Mouse (Mus musculus): Measurements from ENCODE around the gene Dhx35.

Dhx35 gene

GRCm38 (mm10) chr2:158803575-158803974 is 9.0 kb downstream of the Dhx35 start:
- no peak for DNase-seq (ENCODE audit: low spot score)

GRCm38 (mm10) chr2:158815686-158816085 is 21.1 kb downstream of the Dhx35 start:
- DNase-seq (ENCODE audit: low spot score): no peak

GRCm38 (mm10) chr2:158816239-158816638 is 21.6 kb downstream of the Dhx35 start:
- no peak for DNase-seq (ENCODE audit: low spot score)

- no peak for DNase-seq (ENCODE audit: low spot score)
Measured at GRCm38 (mm10) chr2:158817708-158818107, 23.1 kb downstream of the Dhx35 start.

- no peak for DNase-seq (ENCODE audit: low spot score)
Measured at GRCm38 (mm10) chr2:158828124-158828523, 33.5 kb downstream of the Dhx35 start.

- no peak for DNase-seq (ENCODE audit: low spot score)
Measured at GRCm38 (mm10) chr2:158829746-158830145, 35.1 kb downstream of the Dhx35 start.

- no peak for DNase-seq (ENCODE audit: low spot score)
Measured at GRCm38 (mm10) chr2:158833221-158833620, 38.6 kb downstream of the Dhx35 start.

GRCm38 (mm10) chr2:158833645-158834044 is 39.0 kb downstream of the Dhx35 start:
- DNase-seq (ENCODE audit: low spot score): no peak

GRCm38 (mm10) chr2:158843287-158843686 is 48.7 kb downstream of the Dhx35 start:
- DNase-seq (ENCODE audit: low spot score): no peak

- no peak for DNase-seq (ENCODE audit: low spot score)
Measured at GRCm38 (mm10) chr2:158845031-158845430, 50.4 kb downstream of the Dhx35 start.

- no peak for DNase-seq (ENCODE audit: low spot score)
Measured at GRCm38 (mm10) chr2:158846208-158846607, 51.6 kb downstream of the Dhx35 start.

- no peak for DNase-seq (ENCODE audit: low spot score)
Measured at GRCm38 (mm10) chr2:158847991-158848390, 53.4 kb downstream of the Dhx35 start.

- DNase-seq (ENCODE audit: low spot score): no peak
Measured at GRCm38 (mm10) chr2:158849416-158849815, 54.8 kb downstream of the Dhx35 start.

- peak; percentile 31 for DNase-seq (ENCODE audit: low spot score)
Measured at GRCm38 (mm10) chr2:158852579-158852978, 58.0 kb downstream of the Dhx35 start.

GRCm38 (mm10) chr2:158856896-158857499 is 62.4 kb downstream of the Dhx35 start:
- DNase-seq (ENCODE audit: low spot score): no peak

- DNase-seq (ENCODE audit: low spot score): no peak
Measured at GRCm38 (mm10) chr2:158857579-158857978, 63.0 kb downstream of the Dhx35 start.

GRCm38 (mm10) chr2:158861115-158861514 is 66.5 kb downstream of the Dhx35 start:
- no peak for DNase-seq (ENCODE audit: low spot score)

- peak; percentile 33 for DNase-seq (ENCODE audit: low spot score)
Measured at GRCm38 (mm10) chr2:158863341-158864125, 68.9 kb downstream of the Dhx35 start.

GRCm38 (mm10) chr2:158864126-158864458 is 69.5 kb downstream of the Dhx35 start:
- no peak for DNase-seq (ENCODE audit: low spot score)

- DNase-seq (ENCODE audit: low spot score): peak; percentile 40
Measured at GRCm38 (mm10) chr2:158865358-158865757, 70.8 kb downstream of the Dhx35 start.

GRCm38 (mm10) chr2:158886571-158886970 is 92.0 kb downstream of the Dhx35 start:
- DNase-seq (ENCODE audit: low spot score): peak; percentile 13

GRCm38 (mm10) chr2:158888531-158888930 is 93.9 kb downstream of the Dhx35 start:
- no peak for DNase-seq (ENCODE audit: low spot score)

GRCm38 (mm10) chr2:158889201-158889600 is 94.6 kb downstream of the Dhx35 start:
- no peak for DNase-seq (ENCODE audit: low spot score)

GRCm38 (mm10) chr2:158891319-158891718 is 96.7 kb downstream of the Dhx35 start:
- no peak for DNase-seq (ENCODE audit: low spot score)
